Comparison of ENCODE assay signal across 14 mouse cellular contexts in the genomic region with DNA sequence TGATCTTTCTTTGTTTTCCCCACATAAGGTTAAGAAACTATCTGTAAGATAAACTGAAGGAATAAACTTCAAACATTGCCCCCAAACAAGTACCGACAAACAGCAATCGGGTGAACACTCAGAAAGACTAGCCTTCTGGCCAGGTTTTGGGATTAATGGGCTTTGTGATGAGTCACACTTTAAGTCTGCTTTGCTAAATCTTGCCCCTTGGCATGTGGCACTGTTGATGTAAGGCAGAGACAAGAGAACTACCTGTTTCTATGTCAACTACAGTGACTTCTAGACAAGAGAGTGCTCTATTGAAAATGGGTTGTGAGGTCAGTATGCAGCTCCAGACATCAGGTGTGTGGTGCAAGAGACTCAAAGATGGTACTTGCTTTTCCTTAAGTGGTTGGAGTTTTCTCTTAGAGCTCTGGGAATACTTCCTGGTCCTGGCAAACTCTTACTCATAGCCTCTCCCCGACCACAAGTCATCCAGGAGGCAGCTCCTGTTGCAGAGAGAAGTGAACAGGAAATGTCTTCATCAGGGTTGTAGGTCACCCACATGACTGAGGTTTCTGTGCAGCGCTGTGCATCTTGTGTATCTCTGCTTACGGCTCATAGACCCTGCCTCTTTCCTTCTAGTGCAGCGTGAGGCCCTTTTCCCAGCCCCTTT.
DNase-seq lines count a peak whose midpoint lies in the region; ATAC-seq and TF ChIP-seq lines count a peak whose summit lies in the region.
"Had no signal": no experiment of that assay in that cellular context is flagged by ENCODE, and none has a peak within 500 bp of the region (broad histone marks: within the 10 kb centered on the region; RNA-seq: fewer than 3 reads in every experiment).

No protein-coding gene starts in this region.

- no peak for TF ChIP-seq POLR2A in lung, adult 2 months (IDR thresholded peaks at IDR 0.05; ENCODE audit: borderline replicate concordance, extremely low read depth, low read depth, low read length)

- H3K36me3 ChIP-seq in lung, postnatal 0 days (ENCODE audit: insufficient read depth, low read length): no peaks in the 10 kb centered on the region
- H3K36me3 ChIP-seq: limb, embryonic 12.5 days; stomach, embryonic 15.5 days had no signal

- H3K4me1 ChIP-seq in lung, postnatal 0 days (ENCODE audit: insufficient read depth, low read depth, low read length): no peaks in the 10 kb centered on the region
- peaks cover 2% of the 10 kb centered on the region; the same call in 1 of the 2 replicates for H3K4me1 ChIP-seq in lung, adult 2 months (ENCODE audit: control insufficient read depth, insufficient read depth, low read length)
- H3K4me1 ChIP-seq: limb, embryonic 12.5 days; stomach, embryonic 15.5 days had no signal

- H3K27ac ChIP-seq in lung, postnatal 0 days (ENCODE audit: low read length): no peak overlapping the region
- H3K27ac ChIP-seq: limb, embryonic 12.5 days; stomach, embryonic 15.5 days had no signal

- peak; percentile 76; the same call in 1 of the 2 replicates for TF ChIP-seq EP300 in lung, postnatal 0 days (IDR thresholded peaks at IDR 0.05)

- peak; percentile 71 for DNase-seq in lung, postnatal 0 days (ENCODE audit: low spot score)
- DNase-seq in lung, adult 2 months: no peak
- DNase-seq in adipocyte (ENCODE audit: low spot score): peak; percentile 38
- DNase-seq in thymus, postnatal 36 days: peak; percentile 14 to 31
- no peak for DNase-seq in right cerebral cortex, adult 2 months (ENCODE audit: low spot score in 2 of 2)
- no peak for DNase-seq in kidney, adult 11 months
- DNase-seq in right cerebral cortex, postnatal 25 days: no peak
- DNase-seq: cerebellum, adult 11-12 months; heart, postnatal 10 days had no signal

- no peaks in the 10 kb centered on the region for H3K9me3 ChIP-seq in lung, postnatal 0 days (ENCODE audit: low read length)
- H3K9me3 ChIP-seq: limb, embryonic 12.5 days; stomach, embryonic 15.5 days had no signal

- H3K4me2 ChIP-seq in lung, postnatal 0 days (replicated peaks; ENCODE audit: low read depth, low read length): no peak overlapping the region
- H3K4me2 ChIP-seq: limb, embryonic 12.5 days; stomach, embryonic 15.5 days had no signal

- no peak overlapping the region for H3K9ac ChIP-seq in lung, postnatal 0 days (replicated peaks; ENCODE audit: low read depth)
- H3K9ac ChIP-seq: limb, embryonic 12.5 days; stomach, embryonic 15.5 days had no signal

- no peak overlapping the region for H3K4me3 ChIP-seq in lung, postnatal 0 days (ENCODE audit: low read depth, low read length)
- no peak overlapping the region for H3K4me3 ChIP-seq in lung, adult 2 months (replicated peaks; ENCODE audit: extremely low read depth, low read depth, low read length)
- H3K4me3 ChIP-seq: limb, embryonic 12.5 days; stomach, embryonic 15.5 days had no signal

- 55% methylated on average over 6 of the region's 6 CpGs for WGBS in lung, postnatal 0 days
- WGBS in lung, adult 2 months: 48% methylated on average over 6 of the region's 6 CpGs

- peak; percentile 51 for ATAC-seq in lung, postnatal 0 days
- ATAC-seq in megakaryocyte, adult 5-6 weeks (ENCODE audit: poor library complexity, severe bottlenecking): peak; percentile 70
- ATAC-seq: forebrain, embryonic 14.5 days; intestine, embryonic 16.5 days had no signal

- TF ChIP-seq CTCF in lung, postnatal 0 days (IDR thresholded peaks at IDR 0.05): no peak
- TF ChIP-seq CTCF in lung, adult 2 months (IDR thresholded peaks at IDR 0.05; ENCODE audit: insufficient read depth, low read length): no peak

- no peaks in the 10 kb centered on the region for H3K27me3 ChIP-seq in lung, postnatal 0 days (replicated peaks; ENCODE audit: insufficient read depth, low read length)
- H3K27me3 ChIP-seq: limb, embryonic 12.5 days; stomach, embryonic 15.5 days had no signal

Comparison
In these comparisons a context has a peak if more than half of its experiments do, and no peak if none do; other contexts are left out.
1. DNase-seq: peak in lung, postnatal 0 days (single experiment), adipocyte (single experiment) and thymus, postnatal 36 days (2 of 2); none in lung, adult 2 months (single experiment), right cerebral cortex, adult 2 months (0 of 2), kidney, adult 11 months (single experiment) and right cerebral cortex, postnatal 25 days (single experiment).